Mouse (Mus musculus) urinary bladder, postnatal 10 days (tissue): ENCODE data around the gene Olfr10.
"Not testable (repeated sequence)": the region's sequence is repeated elsewhere in the genome, so short reads cannot be mapped to it uniquely, and the experiment has no call there.

Experiments used
- DNase-seq: peaks from one replicate; pipeline ENCODE4 v3.0.0; 2022; ENCODE audit warnings: low spot score

Olfr10 gene

DNA sequence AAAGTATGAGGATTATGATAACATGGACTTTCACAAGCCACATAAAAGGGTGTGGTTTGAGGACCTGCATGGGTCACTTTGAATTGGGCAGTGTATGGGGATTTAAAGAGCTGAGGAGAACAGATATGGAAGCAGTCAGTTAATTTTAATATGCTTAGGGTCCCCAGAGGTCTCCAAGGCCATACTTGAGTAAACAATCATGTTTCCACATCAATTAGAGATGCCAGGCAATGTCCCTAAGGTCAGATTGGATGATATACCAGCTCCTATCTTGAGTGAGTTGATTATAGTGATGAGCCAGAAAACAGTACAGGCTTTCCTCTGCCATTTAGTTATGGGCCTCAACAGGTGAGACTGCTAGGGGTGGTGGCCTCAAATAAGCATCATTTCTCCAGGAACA is at the start of gene Olfr10:
Olfr10 (plus strand) TSS at position 301 of the 400 bp plus-strand sequence.
- DNase-seq = no peak

DNA sequence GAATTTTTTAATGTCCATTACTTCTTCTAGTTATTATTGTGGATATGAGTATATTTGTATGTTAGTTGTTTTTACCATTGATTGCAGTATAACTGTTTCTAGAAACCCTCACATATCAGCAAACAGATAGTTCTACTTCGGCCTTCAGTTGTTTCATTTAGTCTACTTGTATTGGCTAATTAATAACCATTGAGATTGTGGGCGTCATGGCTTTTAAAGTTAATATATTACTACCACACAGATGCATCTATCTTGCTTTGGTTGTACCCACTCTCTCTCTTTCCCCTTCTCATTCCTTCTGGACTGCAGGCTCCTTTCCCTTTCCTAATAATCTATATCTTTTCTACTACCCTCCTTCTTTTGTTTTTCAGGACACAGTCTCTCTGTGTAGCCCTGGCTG is 45.2 kb upstream of the Olfr10 start:
- no peak for DNase-seq

- DNase-seq = no peak
Observed at GRCm38 (mm10) chr11:49259829-49260228, 44.7 kb upstream of the Olfr10 start.

DNA sequence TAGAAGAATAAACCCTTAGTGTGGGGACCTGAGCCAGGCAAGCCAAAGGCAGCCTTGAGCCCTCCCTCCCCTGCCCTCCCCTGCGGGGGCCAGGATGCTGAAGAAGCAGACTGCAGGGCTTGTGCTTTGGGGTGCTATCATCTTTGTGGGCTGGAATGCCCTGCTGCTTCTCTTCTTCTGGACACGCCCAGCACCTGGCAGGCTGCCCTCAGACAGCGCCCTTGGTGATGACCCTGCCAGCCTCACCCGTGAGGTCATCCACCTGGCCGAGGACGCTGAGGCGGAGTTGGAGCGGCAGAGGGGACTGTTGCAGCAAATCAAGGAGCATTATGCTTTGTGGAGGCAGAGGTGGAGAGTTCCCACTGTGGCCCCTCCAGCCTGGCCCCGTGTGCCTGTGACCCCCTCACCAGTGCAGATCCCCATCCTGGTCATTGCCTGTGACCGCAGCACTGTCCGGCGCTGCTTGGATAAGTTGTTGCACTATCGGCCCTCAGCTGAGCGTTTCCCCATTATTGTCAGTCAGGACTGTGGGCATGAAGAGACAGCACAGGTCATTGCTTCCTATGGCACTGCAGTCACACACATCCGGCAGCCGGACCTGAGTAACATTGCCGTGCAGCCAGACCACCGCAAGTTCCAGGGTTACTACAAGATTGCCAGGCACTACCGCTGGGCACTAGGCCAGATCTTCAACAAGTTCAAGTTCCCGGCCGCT is 43.8 kb upstream of the Olfr10 start:
- no peak for DNase-seq

DNA sequence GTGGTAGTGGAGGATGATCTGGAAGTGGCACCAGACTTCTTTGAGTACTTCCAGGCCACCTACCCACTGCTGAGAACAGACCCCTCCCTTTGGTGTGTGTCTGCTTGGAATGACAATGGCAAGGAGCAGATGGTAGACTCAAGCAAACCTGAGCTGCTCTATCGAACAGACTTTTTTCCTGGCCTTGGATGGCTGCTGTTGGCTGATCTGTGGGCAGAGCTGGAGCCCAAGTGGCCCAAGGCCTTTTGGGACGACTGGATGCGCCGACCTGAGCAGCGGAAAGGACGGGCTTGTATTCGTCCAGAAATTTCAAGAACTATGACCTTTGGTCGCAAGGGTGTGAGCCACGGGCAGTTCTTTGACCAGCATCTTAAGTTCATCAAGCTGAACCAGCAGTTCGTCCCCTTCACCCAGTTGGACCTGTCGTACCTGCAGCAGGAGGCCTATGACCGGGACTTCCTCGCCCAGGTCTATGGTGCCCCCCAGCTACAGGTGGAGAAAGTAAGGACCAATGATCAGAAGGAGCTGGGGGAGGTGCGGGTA is 43.2 kb upstream of the Olfr10 start:
- no peak for DNase-seq

DNA sequence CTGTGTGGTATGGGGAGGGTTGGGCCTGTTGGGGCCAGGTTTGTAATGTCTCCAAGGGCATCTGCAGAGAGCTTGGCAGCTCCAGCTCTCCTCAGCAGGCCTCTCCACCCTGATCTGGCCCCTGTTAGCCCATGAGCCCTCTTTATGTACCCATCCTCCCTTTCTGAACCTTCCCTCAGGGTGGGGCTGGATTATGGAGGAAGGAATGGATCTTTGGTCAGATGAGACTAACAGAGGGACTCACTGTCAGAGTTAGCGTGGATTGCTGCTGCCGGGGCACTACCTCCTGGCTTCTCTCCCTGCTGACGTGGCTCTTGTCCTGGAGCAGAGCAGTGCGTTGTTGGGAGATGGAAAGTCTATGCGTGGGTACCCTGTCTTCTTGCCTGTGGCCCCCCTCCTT is 42.3 kb upstream of the Olfr10 start:
- DNase-seq = no peak

DNA sequence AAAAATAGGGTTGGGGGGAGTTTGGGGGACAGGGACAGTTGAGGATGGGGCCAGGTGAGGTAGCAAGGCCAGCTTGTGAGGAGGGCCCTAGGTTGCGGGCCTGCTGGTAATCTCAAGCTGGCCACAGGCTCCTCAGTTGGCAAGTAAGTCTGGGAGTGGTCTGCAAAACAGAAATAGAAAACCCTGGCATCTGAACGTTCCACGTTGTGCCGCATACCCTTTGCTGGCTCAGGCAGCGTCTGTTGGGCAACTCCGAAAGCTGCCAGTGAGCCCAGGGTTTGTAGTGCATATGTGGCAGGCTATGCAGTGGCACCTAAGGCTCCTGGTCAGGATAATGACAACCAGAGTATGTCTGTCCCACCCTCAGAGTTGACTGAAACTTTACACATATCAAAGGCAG is 41.4 kb upstream of the Olfr10 start:
- no peak for DNase-seq

- DNase-seq = no peak
Observed at GRCm38 (mm10) chr11:49264081-49264480, 40.5 kb upstream of the Olfr10 start.

DNA sequence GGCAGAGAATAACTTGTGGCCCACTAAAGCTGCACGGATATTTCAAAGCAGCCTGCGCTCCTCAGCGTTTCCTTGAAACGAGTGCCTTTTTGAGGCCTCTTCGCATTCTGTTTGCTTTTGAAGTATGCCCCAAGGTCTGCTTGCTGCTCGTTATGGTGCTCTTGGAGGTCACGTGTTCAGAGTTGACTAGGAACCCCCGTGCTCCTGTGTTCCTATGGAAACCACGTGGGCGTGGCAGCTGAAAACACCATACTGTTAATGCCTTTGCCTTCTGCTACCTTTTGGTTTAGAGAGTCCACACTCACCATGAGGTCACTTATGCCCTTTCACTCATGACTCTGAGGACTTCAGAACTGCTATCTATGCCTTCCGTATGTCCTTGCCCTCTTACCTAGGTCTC is 39.9 kb upstream of the Olfr10 start:
- DNase-seq = no peak

- no peak for DNase-seq
Observed at GRCm38 (mm10) chr11:49265101-49265500, 39.4 kb upstream of the Olfr10 start.

DNA sequence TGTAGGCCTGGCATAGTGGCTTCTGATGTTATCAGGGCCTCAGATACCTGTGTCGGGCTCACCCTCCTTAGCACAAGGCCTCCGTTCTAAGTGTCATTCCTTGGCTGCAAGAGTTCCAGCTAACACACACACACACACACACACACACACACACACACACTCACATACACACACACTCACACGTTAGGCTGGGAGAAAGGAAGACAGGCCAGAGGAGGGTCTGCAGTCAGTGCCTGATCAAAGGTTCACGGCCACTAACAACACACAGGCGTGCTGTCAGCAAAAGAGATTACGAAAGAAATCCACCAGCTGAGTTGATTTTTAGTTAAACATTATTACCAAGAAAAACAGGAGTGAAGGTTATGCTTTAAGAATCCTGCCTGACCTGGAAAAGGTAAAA is 37.9 kb upstream of the Olfr10 start:
- DNase-seq = no peak

DNA sequence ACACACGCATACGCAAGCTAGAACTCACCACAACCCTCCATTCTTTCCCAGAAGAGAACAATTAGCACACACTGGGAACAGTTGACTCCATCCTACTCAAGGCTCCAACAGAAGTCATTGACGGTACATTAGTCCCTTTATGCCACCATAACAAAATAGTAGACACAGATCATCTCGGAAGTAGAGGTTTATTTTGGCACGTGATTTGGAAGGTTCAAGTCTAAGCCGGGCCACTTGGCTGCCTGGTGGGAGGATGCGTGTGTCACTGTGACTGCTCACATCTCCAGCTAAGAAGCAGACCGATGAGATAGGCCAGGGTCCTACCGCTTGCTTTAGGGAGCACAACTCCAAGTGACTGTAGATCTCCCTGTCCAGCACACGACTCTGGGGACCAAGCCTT is 37.2 kb upstream of the Olfr10 start:
- DNase-seq = no peak

- DNase-seq = no peak
Observed at GRCm38 (mm10) chr11:49267970-49268579, 36.5 kb upstream of the Olfr10 start.

- no peak for DNase-seq
Observed at GRCm38 (mm10) chr11:49269761-49270160, 34.8 kb upstream of the Olfr10 start.

- DNase-seq = no peak
Observed at GRCm38 (mm10) chr11:49270368-49270767, 34.2 kb upstream of the Olfr10 start.

- no peak for DNase-seq
Observed at GRCm38 (mm10) chr11:49271334-49271733, 33.2 kb upstream of the Olfr10 start.

GRCm38 (mm10) chr11:49273834-49274519 is 30.6 kb upstream of the Olfr10 start:
- DNase-seq = no peak

- no peak for DNase-seq
Observed at GRCm38 (mm10) chr11:49278222-49278621, 26.3 kb upstream of the Olfr10 start, which contains the start of gene Olfr1393. Gene Olfr1393, plus strand, starts transcription at chr11:49278304.

GRCm38 (mm10) chr11:49284982-49285381 is 19.6 kb upstream of the Olfr10 start, which contains the start of gene Olfr1392:
Gene Olfr1392, plus strand, starts transcription at chr11:49285282.
- not testable (repeated sequence) for DNase-seq

DNA sequence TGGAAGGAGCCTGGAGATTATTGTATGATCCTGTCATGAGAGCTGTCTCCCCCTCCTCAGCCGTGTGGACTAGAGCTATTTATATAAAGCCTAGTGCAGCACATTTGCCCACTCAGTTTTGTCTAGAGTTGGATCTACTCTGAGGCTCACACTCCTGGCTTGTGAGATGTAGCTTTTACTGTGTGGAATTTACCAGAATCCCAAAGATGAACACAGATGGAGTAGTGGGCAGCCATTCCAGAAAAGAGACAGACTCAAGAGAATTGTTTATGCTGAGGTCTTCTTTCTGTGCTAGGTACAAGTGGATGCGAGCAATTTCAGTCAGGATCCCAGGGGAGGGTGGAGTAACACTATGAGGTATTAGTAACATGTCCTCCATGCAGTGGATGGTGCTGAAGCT is 17.3 kb upstream of the Olfr10 start:
- no peak for DNase-seq

DNA sequence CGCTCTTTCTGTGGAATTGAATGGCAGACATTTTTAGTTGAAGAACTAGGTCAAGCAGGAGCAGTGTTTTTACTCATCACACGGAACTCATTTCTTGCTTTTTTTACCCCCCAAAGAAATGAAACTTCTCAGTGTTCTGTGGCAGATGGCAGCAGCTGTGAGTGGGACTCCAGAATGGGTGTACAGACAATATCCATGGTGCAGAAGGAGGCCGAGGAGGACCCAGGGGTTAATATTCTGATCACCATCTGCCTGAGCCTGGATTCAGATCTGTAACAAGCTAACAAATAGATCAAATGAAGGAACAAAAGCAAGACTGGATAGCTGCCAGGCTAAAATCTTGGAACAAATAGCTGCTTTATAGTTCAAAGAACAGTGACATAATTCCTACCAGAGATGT is 11.8 kb upstream of the Olfr10 start:
- no peak for DNase-seq

DNA sequence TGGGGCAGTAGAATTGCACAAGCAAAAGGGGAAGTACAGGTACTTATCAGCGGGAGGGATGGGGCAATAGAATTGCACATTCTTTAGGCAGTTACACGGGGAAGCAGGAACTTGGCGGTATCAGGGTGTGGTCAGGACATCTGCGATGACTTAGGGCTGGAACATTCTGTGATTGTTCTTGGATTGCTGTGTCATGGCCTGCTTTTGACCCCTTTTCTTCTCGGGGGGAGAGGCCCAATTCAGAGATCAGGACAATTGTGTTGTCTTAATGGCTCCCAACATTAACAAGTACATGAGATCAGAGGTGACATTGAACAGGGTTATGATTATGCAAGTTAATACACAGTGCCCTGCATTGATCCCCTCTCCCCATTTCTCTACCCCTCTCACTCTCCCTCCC is 4.0 kb downstream of the Olfr10 start:
- DNase-seq = not testable (repeated sequence)

DNA sequence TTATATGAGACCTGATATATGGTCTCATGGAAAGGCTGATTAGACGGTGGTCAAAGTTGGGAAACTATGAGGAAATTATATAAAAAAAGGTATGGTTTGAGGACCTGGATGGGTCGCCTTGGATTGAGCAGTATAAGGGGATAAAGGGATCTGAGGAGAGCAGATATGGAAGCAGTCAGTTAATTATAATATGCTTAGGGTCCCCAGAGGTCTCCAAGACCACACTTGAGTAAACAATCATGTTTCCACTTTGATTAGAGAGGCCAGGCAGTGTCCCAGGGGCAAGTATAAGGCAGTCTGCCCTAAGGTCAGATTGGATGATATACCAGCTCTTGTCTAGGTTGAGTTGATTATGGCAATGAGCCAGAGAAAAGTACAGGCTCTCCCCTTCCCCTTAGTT is 17.9 kb downstream of the Olfr10 start, which contains the start of gene Olfr1391:
Olfr1391 (plus strand) TSS at position 301 of the 400 bp plus-strand sequence.
- DNase-seq = no peak
